Mouse (Mus musculus) gastrocnemius, adult 8-10 months (tissue): ENCODE results near the gene Rb1. TPM values are rescaled to one million over a fixed set of nuclear protein-coding genes. Genes with fewer than 3 reads are reported as not detected.

ENCODE experiments used
- DNase-seq, 2 experiments: peaks; one replicate each; pipeline ENCODE4 v3.0.0; 2022; ENCODE audit warnings: low spot score in 2 of 2
- total RNA-seq, 4 experiments: library from RNA; stranded (reverse); gene quantifications; 2 replicates each; pipeline ENCODE4 v1.2.4; 2022

The Rb1 gene
- total RNA-seq, 4 experiments from 2014 or later = 14.5 to 25.1 (median 17.4) TPM

DNA sequence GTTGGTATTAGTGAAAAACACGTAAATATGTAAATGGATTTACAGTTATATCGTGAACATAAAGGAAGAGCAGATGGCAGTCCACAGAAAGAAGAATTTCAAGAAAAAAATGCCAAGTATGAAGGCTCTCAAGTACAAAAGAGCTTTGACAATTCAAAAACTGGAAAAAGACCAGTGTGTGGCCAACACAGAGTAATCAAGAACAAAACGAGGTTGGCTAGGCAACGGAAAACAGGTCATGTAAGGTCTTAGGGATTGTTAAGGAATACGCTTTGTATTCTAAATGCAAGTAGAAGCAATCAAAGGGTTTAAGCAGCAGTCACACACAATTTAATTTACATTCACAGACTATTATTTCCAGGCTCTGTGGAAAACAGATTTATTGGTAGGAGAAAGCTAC is 53.8 kb downstream of the Rb1 start:
- no peak for DNase-seq

DNA sequence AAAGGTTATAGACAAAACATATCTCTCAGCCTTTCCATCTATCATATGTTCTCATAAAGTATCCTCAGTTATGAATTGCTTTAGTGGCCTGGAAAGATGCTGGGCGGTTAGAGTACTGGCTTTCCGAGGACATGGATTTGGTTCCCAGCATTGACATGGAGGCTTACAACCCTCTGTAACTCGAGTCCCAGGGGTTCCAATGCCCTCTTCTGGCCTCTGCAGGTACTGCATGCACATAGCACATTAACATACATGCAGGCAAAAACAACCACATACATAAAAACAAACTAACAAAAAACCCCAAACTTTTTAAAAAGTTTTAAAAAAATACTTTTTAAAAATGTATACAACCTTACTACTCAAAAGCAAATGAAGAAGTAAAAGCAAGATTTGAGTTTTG is 59.5 kb downstream of the Rb1 start:
- no peak for DNase-seq

DNA sequence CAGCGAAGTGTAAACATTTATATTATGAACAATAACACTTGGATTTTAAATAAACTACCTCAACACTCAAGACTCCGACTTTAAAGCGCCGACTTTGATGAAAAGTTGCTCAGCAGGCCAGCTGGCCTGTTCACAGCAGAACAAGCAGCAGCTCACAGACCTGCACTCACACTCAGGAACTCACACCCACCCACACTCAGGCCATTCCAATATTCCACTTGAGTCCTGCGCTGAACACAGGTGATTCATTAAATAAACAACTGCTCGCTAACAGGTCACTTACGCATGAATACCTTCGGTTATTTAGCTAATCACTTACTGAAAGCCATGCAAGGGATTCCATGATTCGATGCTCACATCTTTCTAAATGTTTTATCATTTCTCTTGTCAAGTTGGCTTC is 63.4 kb downstream of the Rb1 start:
- DNase-seq = no peak

- DNase-seq = no peak
Observed at GRCm38 (mm10) chr14:73258181-73258580, 67.4 kb downstream of the Rb1 start.

DNA sequence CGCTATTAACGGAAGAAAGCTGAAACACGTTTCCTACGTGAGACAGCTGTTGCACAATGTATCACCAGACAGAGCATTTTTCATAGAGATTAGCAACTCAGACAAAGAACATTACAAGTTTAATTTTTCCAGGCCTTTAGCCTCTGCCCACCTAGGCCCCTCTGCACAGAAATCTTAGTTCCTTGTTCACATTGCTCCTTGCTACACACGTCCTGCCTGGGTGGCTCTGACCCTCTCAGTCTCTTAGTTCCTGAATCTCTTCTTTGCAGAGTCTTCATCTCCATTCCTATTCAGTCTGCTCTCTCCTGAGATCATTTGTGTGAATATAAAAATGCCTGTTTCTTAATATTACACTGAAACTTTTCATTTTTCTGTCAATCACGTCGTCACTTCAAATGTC is 68.3 kb downstream of the Rb1 start:
- no peak for DNase-seq

- no peak for DNase-seq
Observed at GRCm38 (mm10) chr14:73255426-73255970, 70.1 kb downstream of the Rb1 start.

GRCm38 (mm10) chr14:73254412-73254811 is 71.2 kb downstream of the Rb1 start:
- DNase-seq = no peak

DNA sequence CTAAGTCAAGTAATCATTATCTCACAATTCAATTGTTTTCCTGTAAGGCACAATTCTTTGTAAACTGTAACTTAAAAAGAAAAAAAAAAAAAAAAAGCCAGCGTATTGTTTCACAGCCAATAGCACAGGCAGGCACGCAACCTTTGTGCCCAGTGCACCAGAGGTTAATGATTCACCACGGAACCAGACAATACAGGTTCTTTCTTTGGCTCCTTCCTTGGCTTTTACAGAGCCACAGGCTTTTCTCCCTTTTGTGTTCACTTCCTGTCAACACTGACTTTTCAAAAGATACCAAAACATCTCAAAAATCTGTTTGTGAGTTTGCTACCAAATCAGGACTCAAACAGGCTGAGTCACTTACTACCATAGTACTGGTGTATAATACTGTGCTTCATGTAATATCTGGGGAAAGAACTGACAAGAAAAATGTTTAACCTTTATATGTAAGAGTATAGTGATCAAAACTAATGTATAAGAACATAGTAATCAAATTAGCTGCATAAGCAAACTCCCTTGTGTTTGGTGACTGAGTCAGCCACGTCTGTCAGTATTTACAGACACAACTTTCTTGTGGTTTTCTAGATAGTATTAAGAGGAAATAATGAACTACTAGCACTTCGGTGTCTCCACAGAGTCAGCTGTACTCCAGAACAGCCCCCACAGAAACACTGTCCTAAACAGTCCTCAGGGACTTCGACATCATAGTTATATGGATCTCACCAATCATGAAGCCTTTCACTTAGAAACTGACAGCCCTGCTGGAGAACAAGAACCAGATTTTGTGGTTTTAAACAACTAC is 72.0 kb downstream of the Rb1 start:
- no peak for DNase-seq

DNA sequence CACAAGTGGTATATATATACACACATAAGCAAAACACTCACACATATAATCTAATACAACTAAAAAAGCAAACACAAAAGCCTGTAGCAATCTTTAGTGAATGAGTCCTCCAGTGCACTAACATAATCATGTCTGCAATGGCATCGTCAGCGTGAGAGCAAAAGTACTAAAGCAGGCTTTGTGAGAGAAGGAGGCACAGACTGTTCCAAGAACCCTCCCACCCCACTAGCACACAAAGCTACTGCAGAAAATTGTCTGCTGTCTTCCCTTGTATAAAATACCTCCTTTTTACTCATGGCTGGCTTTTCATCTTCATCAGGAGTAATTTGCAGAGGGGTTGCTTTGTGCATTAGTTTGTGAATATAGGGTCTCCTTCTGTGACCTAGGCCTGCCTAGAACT is 73.3 kb downstream of the Rb1 start:
- no peak for DNase-seq

DNA sequence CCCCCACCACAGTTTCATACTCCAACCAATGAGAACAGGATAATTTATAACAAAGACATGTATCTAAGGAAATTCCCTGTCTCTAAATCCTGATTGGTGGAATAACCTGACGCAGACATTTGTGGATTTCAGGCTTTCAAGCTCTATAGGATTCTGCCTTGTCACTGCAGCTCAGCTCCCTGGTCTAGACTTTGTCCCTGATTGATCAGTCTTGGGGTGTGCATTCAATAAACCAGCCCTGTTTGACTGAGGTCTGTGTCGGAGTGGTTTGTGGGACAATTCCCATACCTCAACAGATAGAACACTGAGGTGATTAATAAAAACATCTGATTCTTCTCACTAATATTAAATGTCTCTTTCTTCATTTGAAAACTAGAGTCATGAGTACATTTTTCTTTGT is 75.6 kb downstream of the Rb1 start:
- no peak for DNase-seq

- DNase-seq = no peak
Observed at GRCm38 (mm10) chr14:73244061-73244597, 81.5 kb downstream of the Rb1 start.

- DNase-seq = no peak
Observed at GRCm38 (mm10) chr14:73239857-73240256, 85.8 kb downstream of the Rb1 start.

- no peak for DNase-seq
Observed at GRCm38 (mm10) chr14:73239291-73239690, 86.3 kb downstream of the Rb1 start.

DNA sequence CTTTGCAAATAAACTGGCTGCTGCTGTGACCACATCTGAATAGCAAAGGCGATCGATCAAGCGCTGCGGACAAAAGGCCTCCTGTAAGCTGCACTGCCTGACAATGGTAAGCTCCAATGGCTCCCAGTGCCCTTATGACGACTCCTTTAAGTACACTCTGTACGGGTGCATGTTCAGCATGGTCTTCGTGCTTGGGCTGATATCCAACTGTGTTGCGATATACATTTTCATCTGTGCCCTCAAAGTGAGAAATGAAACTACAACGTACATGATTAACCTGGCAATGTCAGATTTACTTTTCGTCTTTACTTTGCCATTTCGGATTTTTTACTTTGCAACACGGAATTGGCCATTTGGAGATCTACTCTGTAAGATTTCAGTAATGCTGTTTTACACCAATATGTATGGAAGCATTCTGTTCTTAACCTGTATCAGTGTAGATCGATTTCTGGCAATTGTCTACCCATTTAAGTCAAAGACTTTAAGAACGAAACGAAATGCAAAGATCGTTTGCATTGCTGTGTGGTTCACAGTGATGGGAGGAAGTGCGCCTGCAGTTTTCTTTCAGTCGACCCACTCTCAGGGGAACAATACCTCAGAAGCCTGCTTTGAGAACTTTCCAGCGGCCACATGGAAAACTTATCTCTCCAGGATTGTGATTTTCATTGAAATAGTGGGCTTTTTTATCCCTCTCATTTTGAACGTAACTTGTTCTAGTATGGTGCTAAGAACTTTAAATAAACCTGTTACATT is 86.9 kb downstream of the Rb1 start:
- no peak for DNase-seq

- DNase-seq = peak in 1 of 2 experiments; percentile 16
Observed at GRCm38 (mm10) chr14:73237848-73238321, 87.7 kb downstream of the Rb1 start, which contains the start of gene Lpar6. TSS of gene Lpar6 (plus strand) at chr14:73237895.

DNA sequence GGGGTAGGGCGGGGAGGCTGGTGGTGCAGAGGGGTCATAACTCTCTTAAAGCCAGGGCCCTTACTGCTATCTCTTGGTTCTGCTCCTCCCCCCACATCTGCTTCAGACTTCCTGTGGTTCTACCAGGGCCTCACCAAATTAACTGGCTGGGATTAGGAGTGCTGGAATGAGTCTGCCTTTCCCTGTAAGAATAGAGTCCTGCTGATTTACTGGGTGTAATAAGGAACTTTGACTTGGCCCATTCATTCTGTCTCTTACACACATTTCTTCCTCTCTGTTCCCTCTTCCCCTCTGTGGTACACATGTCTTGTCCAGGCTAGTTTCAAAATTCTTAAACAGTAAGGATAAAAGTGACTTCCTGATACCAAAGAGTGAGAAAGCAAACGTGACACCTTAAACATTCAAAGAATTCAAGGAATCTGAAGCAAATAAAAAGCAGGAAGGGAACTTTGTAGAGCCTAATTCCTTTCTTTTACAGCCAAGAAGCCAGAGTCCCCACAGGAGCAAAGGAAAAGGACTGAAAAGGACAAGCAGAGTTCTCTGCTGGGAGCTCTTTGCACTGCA is 91.1 kb downstream of the Rb1 start:
- DNase-seq = no peak

DNA sequence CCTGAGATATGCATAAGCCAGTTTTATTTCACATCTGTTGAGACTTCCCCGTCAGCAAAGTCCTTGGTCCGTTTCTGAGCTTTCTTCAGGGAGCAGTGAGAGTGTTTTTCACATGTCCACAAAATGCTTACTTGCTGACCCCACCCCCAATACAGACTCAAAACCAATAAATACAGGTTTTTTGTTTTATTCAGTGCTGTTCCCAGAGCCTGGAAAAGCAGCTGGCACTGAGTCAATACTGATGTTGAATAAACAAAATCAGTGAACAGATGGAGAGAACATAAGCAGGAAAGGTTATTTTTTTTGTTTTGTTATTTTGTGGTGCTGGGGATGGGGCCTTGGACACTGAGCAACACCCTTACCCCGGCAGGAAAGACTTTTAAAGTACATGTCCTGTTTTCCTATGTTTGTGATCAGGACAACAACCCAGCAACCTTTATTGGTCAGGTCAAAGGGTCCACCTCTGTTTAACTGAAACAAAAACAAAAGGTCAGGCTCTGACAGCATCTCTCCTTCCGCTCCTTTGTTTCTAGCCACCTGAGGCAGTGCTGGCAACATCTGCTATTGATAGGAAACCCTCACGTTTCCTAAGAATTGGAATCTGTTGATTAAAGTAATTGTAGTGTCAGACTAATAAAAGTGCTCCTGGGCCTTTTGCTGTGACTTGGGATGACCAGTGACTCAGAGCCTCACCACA is 94.2 kb downstream of the Rb1 start:
- no peak for DNase-seq

DNA sequence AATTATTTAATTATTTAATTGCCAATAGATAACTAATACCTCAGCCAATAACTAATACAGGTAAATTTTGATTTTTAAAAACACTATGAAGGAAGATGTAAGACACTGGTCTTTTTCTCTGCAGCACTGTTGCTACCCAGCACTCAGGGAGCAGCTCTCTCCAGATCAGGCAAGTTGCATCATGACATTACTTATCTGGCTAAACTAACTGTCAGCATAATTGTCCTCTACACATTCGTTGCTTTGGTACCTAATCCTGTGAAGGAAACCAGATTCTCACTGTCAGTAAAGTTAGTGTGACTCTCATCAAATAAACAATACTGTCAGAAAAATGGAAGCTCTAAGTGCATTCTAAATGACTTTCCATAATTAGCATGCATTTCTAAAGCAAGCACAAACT is 98.8 kb downstream of the Rb1 start:
- DNase-seq = no peak

GRCm38 (mm10) chr14:73226346-73226745 is 99.3 kb downstream of the Rb1 start:
- no peak for DNase-seq

DNA sequence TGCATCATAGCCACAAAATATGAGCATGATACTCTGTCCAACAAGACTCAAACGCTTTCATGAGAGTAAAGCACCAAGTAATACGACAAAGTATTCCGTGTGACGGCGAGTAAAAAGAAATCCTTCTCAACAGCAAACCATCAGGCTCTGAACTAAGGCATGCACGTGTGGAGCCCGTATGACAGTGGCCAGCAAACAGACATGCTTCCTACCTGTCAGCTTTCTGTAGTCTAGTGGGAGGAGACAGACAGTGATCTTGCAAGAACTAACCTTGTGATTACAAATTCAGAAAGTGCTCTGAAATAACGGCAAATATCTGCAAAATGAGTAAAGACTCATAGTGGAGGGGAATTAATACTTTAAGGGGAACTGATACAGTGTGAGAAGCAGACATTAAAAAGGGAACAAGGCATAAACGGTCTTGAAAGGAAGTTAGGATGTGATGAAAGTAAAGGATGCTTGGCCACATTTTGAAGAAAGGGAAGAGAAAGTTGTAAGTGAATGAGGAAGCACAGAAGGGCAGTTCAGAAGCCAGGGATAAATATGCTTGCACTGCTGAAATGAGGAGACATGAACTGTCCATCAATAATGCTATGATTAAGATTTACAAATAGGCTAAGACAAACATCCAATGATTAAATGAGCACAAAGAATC is 103.2 kb downstream of the Rb1 start:
- DNase-seq = no peak

GRCm38 (mm10) chr14:73217062-73217461 is 108.6 kb downstream of the Rb1 start:
- no peak for DNase-seq
